Mouse (Mus musculus): Measurements from ENCODE around the gene Elf4.

Elf4 gene

GRCm38 (mm10) chrX:48367841-48368240, 95.1 kb downstream of the Elf4 start:
- DNase-seq (ENCODE audit: low read depth, low spot score) = no peak

DNA sequence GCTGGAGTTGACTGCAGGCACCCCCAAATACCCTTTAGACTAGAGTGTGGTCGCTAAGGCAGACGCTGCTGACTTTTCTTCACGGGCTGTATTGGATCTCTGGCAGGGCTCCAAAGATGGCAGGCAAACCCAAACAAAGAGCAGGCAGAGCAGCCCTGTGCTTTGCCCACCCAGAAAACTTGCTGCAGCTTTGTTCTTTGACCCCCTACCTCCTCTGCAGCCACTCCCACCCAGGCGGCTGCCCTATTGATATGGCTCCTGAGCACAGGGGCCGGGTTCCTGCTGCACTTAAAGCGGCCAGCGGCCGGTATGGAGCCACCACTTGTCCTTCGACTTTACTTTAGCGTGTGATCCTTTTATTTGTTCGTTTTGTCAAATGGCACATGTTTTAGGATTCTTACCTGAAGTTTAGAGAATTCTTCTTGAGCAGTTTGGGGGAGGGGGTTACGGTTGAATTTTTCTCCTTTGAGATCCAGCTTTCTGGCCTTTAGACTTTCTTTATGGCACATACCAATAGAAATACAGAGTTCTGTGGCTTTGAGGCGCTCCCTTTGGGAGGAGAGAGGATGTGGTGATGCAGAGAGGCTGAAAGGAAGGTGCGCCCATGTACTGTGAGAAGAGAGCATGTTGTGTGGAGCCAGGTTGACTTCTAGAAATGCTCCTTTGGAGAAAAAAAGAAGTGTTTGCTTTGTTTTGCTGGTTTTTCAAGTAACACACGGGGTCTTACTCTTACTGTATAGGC, 96.9 kb downstream of the Elf4 start:
- DNase-seq (ENCODE audit: low read depth, low spot score) = no peak

All from telencephalon, adult 2 months (tissue).